ENCODE assay signal across 8 mouse cellular contexts in genomic region chr8:62284378-62285110, GRCm38 (mm10).
DNase-seq lines count a peak whose midpoint lies in the region; ATAC-seq and TF ChIP-seq lines count a peak whose summit lies in the region.

No protein-coding gene starts in this region.

- no peak overlapping the region for H3K9ac ChIP-seq in ES-E14 (ENCODE audit: insufficient read depth, low read depth, low read length, poor library complexity, severe bottlenecking)
- H3K9ac ChIP-seq in embryonic facial prominence, embryonic 11.5 days (replicated peaks; ENCODE audit: low read length), result no peak overlapping the region
- H3K9ac ChIP-seq in stomach, embryonic 14.5 days (replicated peaks; ENCODE audit: low read depth, low read length), result no peak overlapping the region

- H3K27me3 ChIP-seq in embryonic facial prominence, embryonic 11.5 days (ENCODE audit: control insufficient read depth, insufficient read depth, low read length), result no peaks in the 10 kb centered on the region
- no peaks in the 10 kb centered on the region for H3K27me3 ChIP-seq in stomach, embryonic 14.5 days (ENCODE audit: control insufficient read depth, insufficient read depth, low read length)

- peaks cover 0 to 4% of the 10 kb centered on the region in 2 experiments; a peak in 1 of 4 replicates for H3K4me1 ChIP-seq in ES-E14 (ENCODE audit: control insufficient read depth in 2 of 2, insufficient read depth in 2 of 2, low read length in 2 of 2, poor library complexity in 1 of 2)
- H3K4me1 ChIP-seq in embryonic facial prominence, embryonic 11.5 days (ENCODE audit: control insufficient read depth, insufficient read depth, low read length), result no peaks in the 10 kb centered on the region
- H3K4me1 ChIP-seq in stomach, embryonic 14.5 days (ENCODE audit: control insufficient read depth, insufficient read depth, low read length), result no peaks in the 10 kb centered on the region

- 0 out of 4 replicates have a peak overlapping the region, but pooled peaks of 1 of the 2 experiments have one; percentile 11 for H3K4me3 ChIP-seq in ES-E14 (ENCODE audit: insufficient read depth in 1 of 2, low read depth in 1 of 2, low read length in 2 of 2, poor library complexity in 1 of 2, severe bottlenecking in 1 of 2)
- H3K4me3 ChIP-seq in embryonic facial prominence, embryonic 11.5 days (ENCODE audit: low read depth, low read length), result no peak overlapping the region
- H3K4me3 ChIP-seq in stomach, embryonic 14.5 days (ENCODE audit: low read depth, low read length), result no peak overlapping the region

- H3K27ac ChIP-seq in ES-E14 (ENCODE audit: insufficient read depth, low read depth, low read length, poor library complexity, severe bottlenecking), result no peak overlapping the region
- no peak overlapping the region for H3K27ac ChIP-seq in embryonic facial prominence, embryonic 11.5 days (replicated peaks; ENCODE audit: low read depth, low read length)
- peak overlapping the region; percentile 39; the same call in 1 of the 2 replicates for H3K27ac ChIP-seq in stomach, embryonic 14.5 days (ENCODE audit: low read length)

- no peaks in the 10 kb centered on the region for H3K9me3 ChIP-seq in ES-E14 (ENCODE audit: control insufficient read depth, insufficient read depth, low read depth, low read length)
- no peaks in the 10 kb centered on the region for H3K9me3 ChIP-seq in embryonic facial prominence, embryonic 11.5 days (replicated peaks; ENCODE audit: control insufficient read depth, low read length)
- no peaks in the 10 kb centered on the region for H3K9me3 ChIP-seq in stomach, embryonic 14.5 days (ENCODE audit: control insufficient read depth, low read depth, low read length)

- peak; percentile 26 for DNase-seq in ES-E14 (ENCODE audit: low read depth, low spot score)
- DNase-seq in embryonic facial prominence, embryonic 11.5 days (ENCODE audit: low spot score), result peak; percentile 27
- DNase-seq in heart, postnatal 14 days, result peak; percentile 13 to 47
- peak; percentile 55 to 70 for DNase-seq in kidney, postnatal 4 days
- DNase-seq in ovary, postnatal 36 days (ENCODE audit: low spot score), result no peak
- DNase-seq in ovary, adult 18-20 months (ENCODE audit: low spot score), result no peak
- no peak for DNase-seq in thymus, postnatal 14 days

- no peak overlapping the region for H3K4me2 ChIP-seq in embryonic facial prominence, embryonic 11.5 days (ENCODE audit: low read depth, low read length)
- no peak overlapping the region for H3K4me2 ChIP-seq in stomach, embryonic 14.5 days (replicated peaks; ENCODE audit: low read depth, low read length)

- 67% methylated on average over 12 of the region's 12 CpGs for WGBS in embryonic facial prominence, embryonic 11.5 days
- 43% methylated on average over 12 of the region's 12 CpGs for whole genome bisulfite sequencing in stomach, embryonic 14.5 days

- in situ Hi-C loops in ES-E14 (cut with MboI; ENCODE audit: low sequenced_read_pairs in 2 of 2, unreplicated experiment in 2 of 2), result no loop called here

- peak; percentile 87 for ATAC-seq in embryonic facial prominence, embryonic 11.5 days (replicated peaks; ENCODE audit: insufficient number of reproducible peaks, low FRiP score, low TSS enrichment, low read depth)
- peak; percentile 65; the same call in 1 of the 2 replicates for ATAC-seq in stomach, embryonic 14.5 days (ENCODE audit: insufficient number of reproducible peaks, insufficient read depth, low FRiP score, low read depth)

- intact Hi-C loops in heart, postnatal 14 days (cut with DNase I), result no loop called here

- no peaks in the 10 kb centered on the region for H3K36me3 ChIP-seq in ES-E14 (ENCODE audit: control insufficient read depth, insufficient read depth, low read length, poor library complexity, severe bottlenecking)
- no peaks in the 10 kb centered on the region for H3K36me3 ChIP-seq in embryonic facial prominence, embryonic 11.5 days (replicated peaks; ENCODE audit: control insufficient read depth, insufficient read depth, low read depth, low read length)
- no peaks in the 10 kb centered on the region for H3K36me3 ChIP-seq in stomach, embryonic 14.5 days (ENCODE audit: control insufficient read depth, insufficient read depth, low read length)

TF ChIP-seq in ES-E14, 5 proteins besides CTCF, POLR2A, EP300 and RAD21:
- no peak for TF ChIP-seq ZNF384 (IDR thresholded peaks at IDR 0.05; ENCODE audit: low read depth, low read length)
- TF ChIP-seq HCFC1 (IDR thresholded peaks at IDR 0.05; ENCODE audit: borderline replicate concordance, insufficient read depth, low read length), result no peak
- TF ChIP-seq ZC3H11A (IDR thresholded peaks at IDR 0.05; ENCODE audit: borderline replicate concordance, low read depth, low read length), result no peak
- no peak for TF ChIP-seq MAFK (IDR thresholded peaks at IDR 0.05; ENCODE audit: insufficient read depth, low read depth, low read length)
- no peak for TF ChIP-seq CHD2 (IDR thresholded peaks at IDR 0.05; ENCODE audit: low read depth, low read length)
TF ChIP-seq in ES-E14: peak in this region for 0.

Comparison
In these comparisons a context has a peak if more than half of its experiments do, and no peak if none do; other contexts are left out.
1. DNase-seq: peak in ES-E14 (single experiment), embryonic facial prominence, embryonic 11.5 days (single experiment), heart, postnatal 14 days (2 of 2) and kidney, postnatal 4 days (2 of 2); none in ovary, postnatal 36 days (single experiment), ovary, adult 18-20 months (single experiment) and thymus, postnatal 14 days (single experiment).